Comparison of ENCODE assay signal across 8 mouse cellular contexts in the genomic region with DNA sequence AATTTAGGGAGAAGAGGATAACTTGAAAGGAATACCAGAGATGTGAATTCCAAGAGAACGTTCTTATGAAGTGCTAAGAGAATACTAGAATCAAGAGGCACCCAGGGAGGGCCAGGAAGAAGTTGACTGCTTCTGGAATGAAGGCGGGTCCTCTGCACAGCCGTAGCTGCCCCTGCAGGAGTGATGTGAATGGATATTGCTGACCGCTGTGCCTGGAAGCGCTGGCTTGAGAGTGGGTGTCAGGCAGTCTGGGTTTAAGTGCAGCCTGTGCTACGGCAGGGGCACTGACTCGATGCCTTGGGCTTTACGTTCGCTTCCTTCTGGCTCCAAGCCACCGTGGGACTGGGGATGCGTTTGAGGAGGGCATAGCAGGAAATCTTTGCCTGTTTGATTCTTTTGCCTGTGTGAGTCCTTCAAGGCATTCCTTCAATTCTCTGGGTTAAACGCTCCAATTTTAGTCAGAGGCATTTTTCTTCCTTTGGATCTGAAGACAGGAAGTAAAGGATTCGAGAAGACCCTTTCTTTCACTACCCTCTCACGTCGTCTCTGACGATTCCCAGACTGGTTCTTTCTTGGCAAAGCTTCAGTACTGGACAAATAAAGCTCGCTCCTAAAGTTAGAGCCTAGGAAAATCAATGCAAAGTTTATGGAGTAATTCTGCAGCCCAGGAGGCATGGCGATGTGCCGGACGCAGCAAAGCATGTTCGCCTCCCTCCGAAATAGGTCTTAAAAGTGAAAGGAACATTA.
DNase-seq lines count a peak whose midpoint lies in the region; ATAC-seq and TF ChIP-seq lines count a peak whose summit lies in the region.

No protein-coding gene starts in this region.

- 48% methylated on average over 22 of the region's 22 CpGs for WGBS in hindbrain, embryonic 14.5 days
- 63% methylated on average over 22 of the region's 22 CpGs for WGBS in hindbrain, embryonic 10.5 days
- WGBS in heart, embryonic 15.5 days, result 25% methylated on average over 22 of the region's 22 CpGs
- WGBS in midbrain, embryonic 11.5 days, result 59% methylated on average over 22 of the region's 22 CpGs

- H3K4me1 ChIP-seq in hindbrain, embryonic 14.5 days (replicated peaks; ENCODE audit: control insufficient read depth, insufficient read depth, low read length), result peaks cover 4% of the 10 kb centered on the region; the same call in 1 of the 2 replicates
- peaks cover 12% of the 10 kb centered on the region for H3K4me1 ChIP-seq in hindbrain, embryonic 10.5 days (replicated peaks)
- peaks cover 3% of the 10 kb centered on the region; the same call in 1 of the 2 replicates for H3K4me1 ChIP-seq in heart, embryonic 15.5 days (replicated peaks)
- H3K4me1 ChIP-seq in midbrain, embryonic 11.5 days (ENCODE audit: control insufficient read depth, insufficient read depth, low read length), result no peaks in the 10 kb centered on the region

- no peaks in the 10 kb centered on the region for H3K36me3 ChIP-seq in hindbrain, embryonic 14.5 days (replicated peaks; ENCODE audit: control insufficient read depth, insufficient read depth)
- no peaks in the 10 kb centered on the region for H3K36me3 ChIP-seq in hindbrain, embryonic 10.5 days
- H3K36me3 ChIP-seq in heart, embryonic 15.5 days, result no peaks in the 10 kb centered on the region
- no peaks in the 10 kb centered on the region for H3K36me3 ChIP-seq in midbrain, embryonic 11.5 days (ENCODE audit: control insufficient read depth, insufficient read depth, low read length)

- TF ChIP-seq CTCF in brain, embryonic 14.5 days (IDR thresholded peaks at IDR 0.05; ENCODE audit: borderline replicate concordance, extremely low read depth, insufficient read depth, insufficient read length), result no peak
- no peak for TF ChIP-seq CTCF in layer of hippocampus, adult 2 months (conservative IDR thresholded peaks at IDR 0.05)

- no peak overlapping the region for H3K27ac ChIP-seq in hindbrain, embryonic 14.5 days
- no peak overlapping the region for H3K27ac ChIP-seq in hindbrain, embryonic 10.5 days
- no peak overlapping the region for H3K27ac ChIP-seq in heart, embryonic 15.5 days
- H3K27ac ChIP-seq in midbrain, embryonic 11.5 days (ENCODE audit: low read depth, low read length), result no peak overlapping the region
- no peak overlapping the region for H3K27ac ChIP-seq in layer of hippocampus, adult 2 months

- H3K4me2 ChIP-seq in hindbrain, embryonic 14.5 days (replicated peaks), result peak overlapping the region; percentile 30
- peak overlapping the region; percentile 65 for H3K4me2 ChIP-seq in heart, embryonic 15.5 days
- no peak overlapping the region for H3K4me2 ChIP-seq in midbrain, embryonic 11.5 days

- H3K27me3 ChIP-seq in hindbrain, embryonic 14.5 days (ENCODE audit: control insufficient read depth, insufficient read depth, low read length), result no peaks in the 10 kb centered on the region
- no peaks in the 10 kb centered on the region for H3K27me3 ChIP-seq in hindbrain, embryonic 10.5 days (ENCODE audit: insufficient read depth, poor library complexity, severe bottlenecking)
- H3K27me3 ChIP-seq in heart, embryonic 15.5 days, result peaks cover 4% of the 10 kb centered on the region; the same call in 1 of the 2 replicates
- no peaks in the 10 kb centered on the region for H3K27me3 ChIP-seq in midbrain, embryonic 11.5 days (ENCODE audit: control insufficient read depth, insufficient read depth, low read length)

- no peaks in the 10 kb centered on the region for H3K9me3 ChIP-seq in hindbrain, embryonic 14.5 days (ENCODE audit: control insufficient read depth, low read length)
- no peaks in the 10 kb centered on the region for H3K9me3 ChIP-seq in hindbrain, embryonic 10.5 days
- no peaks in the 10 kb centered on the region for H3K9me3 ChIP-seq in heart, embryonic 15.5 days (replicated peaks)
- H3K9me3 ChIP-seq in midbrain, embryonic 11.5 days (ENCODE audit: control insufficient read depth, low read length), result no peaks in the 10 kb centered on the region

- no peak for ATAC-seq in hindbrain, embryonic 14.5 days (ENCODE audit: low FRiP score)
- no peak for ATAC-seq in heart, embryonic 15.5 days (replicated peaks; ENCODE audit: insufficient number of reproducible peaks, insufficient read depth, low FRiP score, low read depth)
- ATAC-seq in midbrain, embryonic 11.5 days (ENCODE audit: low FRiP score), result no peak

- H3K4me3 ChIP-seq in hindbrain, embryonic 14.5 days (replicated peaks; ENCODE audit: low read length), result no peak overlapping the region
- no peak overlapping the region for H3K4me3 ChIP-seq in hindbrain, embryonic 10.5 days
- H3K4me3 ChIP-seq in heart, embryonic 15.5 days, result peak overlapping the region; percentile 31
- H3K4me3 ChIP-seq in midbrain, embryonic 11.5 days (ENCODE audit: low read depth, low read length), result no peak overlapping the region
- no peak overlapping the region for H3K4me3 ChIP-seq in layer of hippocampus, adult 2 months

- DNase-seq in hindbrain, embryonic 14.5 days (ENCODE audit: low spot score), result no peak
- no peak for DNase-seq in hindbrain, embryonic 10.5 days (ENCODE audit: low spot score)
- peak; percentile 30 for DNase-seq in brain, embryonic 14.5 days (ENCODE audit: low read depth)
- DNase-seq in midbrain, embryonic 11.5 days (ENCODE audit: low spot score, missing footprints), result peak; percentile 79
- DNase-seq in layer of hippocampus, adult 2 months (ENCODE audit: low spot score in 2 of 2), result no peak
- DNase-seq in layer of hippocampus, adult 9-11 months, result no peak
- DNase-seq in right cerebral cortex, postnatal 25 days, result no peak

- no peak for TF ChIP-seq POLR2A in brain, embryonic 14.5 days (IDR thresholded peaks at IDR 0.05; ENCODE audit: borderline replicate concordance, extremely low read depth, insufficient read depth, insufficient read length, poor library complexity, severe bottlenecking)

- no peak overlapping the region for H3K9ac ChIP-seq in hindbrain, embryonic 14.5 days
- peak overlapping the region; percentile 29 for H3K9ac ChIP-seq in heart, embryonic 15.5 days
- H3K9ac ChIP-seq in midbrain, embryonic 11.5 days (ENCODE audit: low read length), result no peak overlapping the region

Comparison
In these comparisons a context has a peak if more than half of its experiments do, and no peak if none do; other contexts are left out.
1. DNase-seq: peak in brain, embryonic 14.5 days (single experiment) and midbrain, embryonic 11.5 days (single experiment); none in hindbrain, embryonic 14.5 days (single experiment), hindbrain, embryonic 10.5 days (single experiment), layer of hippocampus, adult 2 months (0 of 2), layer of hippocampus, adult 9-11 months (single experiment) and right cerebral cortex, postnatal 25 days (single experiment).